Mouse (Mus musculus): ENCODE measurements around the gene Secisbp2.
"Not testable (repeated sequence)": the region's sequence is repeated elsewhere in the genome, so short reads cannot be mapped to it uniquely, and the experiment has no call there.

Secisbp2 gene

GRCm38 (mm10) chr13:51651408-51652064, at the start of gene Secisbp2:
Gene Secisbp2, plus strand, starts transcription at chr13:51651697.
- peak; percentile 94 for DNase-seq (ENCODE audit: extremely low spot score)

- DNase-seq (ENCODE audit: extremely low spot score), result no peak
These were observed 48.7 kb upstream of the Secisbp2 start for GRCm38 (mm10) chr13:51602764-51603163.

GRCm38 (mm10) chr13:51603221-51603893, 48.1 kb upstream of the Secisbp2 start:
- peak; percentile 43 for DNase-seq (ENCODE audit: extremely low spot score)

GRCm38 (mm10) chr13:51603894-51604244, 47.6 kb upstream of the Secisbp2 start:
- no peak for DNase-seq (ENCODE audit: extremely low spot score)

GRCm38 (mm10) chr13:51609231-51609630, 42.3 kb upstream of the Secisbp2 start:
- DNase-seq (ENCODE audit: extremely low spot score), result no peak

- DNase-seq (ENCODE audit: extremely low spot score), result no peak
These were observed 40.4 kb upstream of the Secisbp2 start for GRCm38 (mm10) chr13:51611060-51611459.

- DNase-seq (ENCODE audit: extremely low spot score), result no peak
These were observed 40.0 kb upstream of the Secisbp2 start for GRCm38 (mm10) chr13:51611500-51611899.

GRCm38 (mm10) chr13:51615815-51616214, 35.7 kb upstream of the Secisbp2 start:
- DNase-seq (ENCODE audit: extremely low spot score), result no peak

GRCm38 (mm10) chr13:51616417-51617044, 35.0 kb upstream of the Secisbp2 start:
- DNase-seq (ENCODE audit: extremely low spot score), result no peak

- no peak for DNase-seq (ENCODE audit: extremely low spot score)
These were observed 34.2 kb upstream of the Secisbp2 start for GRCm38 (mm10) chr13:51617306-51617705.

- peak; percentile 77 for DNase-seq (ENCODE audit: extremely low spot score)
These were observed 33.6 kb upstream of the Secisbp2 start for GRCm38 (mm10) chr13:51617861-51618260.

- DNase-seq (ENCODE audit: extremely low spot score), result no peak
These were observed 32.9 kb upstream of the Secisbp2 start for GRCm38 (mm10) chr13:51618602-51619001.

GRCm38 (mm10) chr13:51622626-51623025, 28.9 kb upstream of the Secisbp2 start:
- no peak for DNase-seq (ENCODE audit: extremely low spot score)

GRCm38 (mm10) chr13:51623678-51624077, 27.8 kb upstream of the Secisbp2 start:
- DNase-seq (ENCODE audit: extremely low spot score), result no peak

GRCm38 (mm10) chr13:51628273-51628848, 23.1 kb upstream of the Secisbp2 start:
- DNase-seq (ENCODE audit: extremely low spot score), result no peak

- no peak for DNase-seq (ENCODE audit: extremely low spot score)
These were observed 20.0 kb upstream of the Secisbp2 start for GRCm38 (mm10) chr13:51631354-51631992.

- DNase-seq (ENCODE audit: extremely low spot score), result no peak
These were observed 18.8 kb upstream of the Secisbp2 start for GRCm38 (mm10) chr13:51632560-51633218.

GRCm38 (mm10) chr13:51635384-51635783, 16.1 kb upstream of the Secisbp2 start:
- not testable (repeated sequence) for DNase-seq (ENCODE audit: extremely low spot score)

GRCm38 (mm10) chr13:51638958-51639357, 12.5 kb upstream of the Secisbp2 start:
- no peak for DNase-seq (ENCODE audit: extremely low spot score)

- DNase-seq (ENCODE audit: extremely low spot score), result no peak
These were observed 10.1 kb upstream of the Secisbp2 start for GRCm38 (mm10) chr13:51641424-51641823.

GRCm38 (mm10) chr13:51642171-51642778, 9.2 kb upstream of the Secisbp2 start:
- no peak for DNase-seq (ENCODE audit: extremely low spot score)

All from embryo, embryonic 9.5 days (tissue).